Mouse (Mus musculus) adrenal gland, adult 8-10 months (tissue): ENCODE results near the gene Hnrnpa1. TPM values are rescaled to one million over a fixed set of nuclear protein-coding genes. Genes with fewer than 3 reads are reported as not detected.
"Not testable (repeated sequence)": the region's sequence is repeated elsewhere in the genome, so short reads cannot be mapped to it uniquely, and the experiment has no call there.

Source experiments
- DNase-seq: peaks from one replicate; pipeline ENCODE4 v3.0.0; 2022
- total RNA-seq, 4 experiments: library from RNA; stranded (reverse); gene quantifications; 2 replicates each; pipeline ENCODE4 v1.2.4; 2022

Gene Hnrnpa1
- total RNA-seq, 4 experiments from 2014 or later, result 151 to 278 (median 211) TPM

DNA sequence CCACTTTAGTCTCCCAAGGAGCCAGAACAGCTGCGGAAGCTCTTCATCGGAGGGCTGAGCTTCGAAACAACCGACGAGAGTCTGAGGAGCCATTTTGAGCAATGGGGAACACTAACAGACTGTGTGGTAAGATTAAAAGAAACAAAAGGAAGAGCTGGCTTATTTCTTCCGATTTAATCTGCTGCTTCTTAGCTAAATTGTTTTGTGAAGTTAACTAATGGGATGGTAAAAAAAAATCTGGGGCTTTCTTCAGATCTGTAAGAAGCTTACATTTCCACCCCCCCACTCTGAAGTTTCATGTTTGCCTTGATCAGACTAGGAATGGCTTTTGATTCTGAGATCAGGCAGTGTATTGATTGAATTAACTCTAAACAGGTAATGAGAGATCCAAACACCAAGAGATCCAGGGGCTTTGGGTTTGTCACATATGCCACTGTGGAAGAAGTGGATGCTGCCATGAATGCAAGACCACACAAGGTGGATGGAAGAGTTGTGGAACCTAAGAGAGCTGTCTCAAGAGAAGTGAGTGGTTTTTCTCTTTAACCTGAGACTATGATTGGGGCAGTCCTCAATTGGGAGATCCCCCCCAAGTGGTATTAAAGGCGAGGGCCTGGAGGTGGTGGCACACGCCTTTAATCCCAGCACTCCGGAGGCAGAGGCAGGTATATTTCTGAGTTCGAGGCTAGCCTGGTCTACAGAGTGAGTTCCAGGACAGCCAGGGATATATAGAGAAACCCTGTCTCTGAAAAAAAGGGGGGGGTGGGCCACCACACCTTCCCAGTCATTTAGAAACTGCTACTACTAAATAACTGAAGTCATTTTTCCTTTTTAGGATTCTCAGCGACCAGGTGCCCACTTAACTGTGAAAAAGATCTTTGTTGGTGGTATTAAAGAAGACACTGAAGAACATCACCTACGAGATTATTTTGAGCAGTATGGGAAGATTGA is 1.1 kb downstream of the Hnrnpa1 start:
- not testable (repeated sequence) for DNase-seq

- DNase-seq, result no peak
These were observed 2.7 kb downstream of the Hnrnpa1 start for GRCm38 (mm10) chr15:103242885-103243284.

GRCm38 (mm10) chr15:103245616-103246015 is 5.4 kb downstream of the Hnrnpa1 start:
- no peak for DNase-seq

DNA sequence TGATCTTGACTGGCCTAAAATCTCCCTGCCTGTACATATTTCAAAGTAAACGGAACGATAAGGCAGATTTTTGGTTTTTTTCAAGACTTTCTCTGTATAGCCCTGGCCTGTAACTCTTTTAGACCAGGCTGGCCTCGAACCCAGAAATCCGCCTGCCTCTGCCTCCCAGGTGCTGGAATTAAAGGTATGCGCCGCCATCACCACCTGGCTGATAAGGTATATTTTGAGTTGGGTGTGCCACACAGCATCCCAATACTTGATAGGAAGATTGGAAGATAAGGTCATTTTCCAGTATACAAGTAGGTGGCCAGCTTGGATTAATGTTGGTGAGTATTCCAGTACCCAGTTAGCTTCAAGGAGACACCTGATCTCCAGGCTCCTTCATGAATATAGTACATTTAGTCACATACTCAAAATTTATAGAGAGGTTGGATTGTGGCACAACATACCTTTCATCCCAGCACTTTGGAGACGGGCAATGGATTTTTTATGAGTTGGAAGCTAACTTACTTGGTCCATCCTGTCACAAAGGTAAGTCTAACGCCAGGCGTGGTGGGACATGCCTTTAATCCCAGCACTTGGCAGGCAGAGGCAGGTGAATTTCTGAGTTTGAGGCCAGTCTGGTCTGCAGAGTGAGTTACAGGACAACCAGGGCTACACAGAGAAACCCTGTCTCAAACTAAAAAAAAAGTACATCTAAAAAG is 7.0 kb downstream of the Hnrnpa1 start:
- DNase-seq, result no peak

DNA sequence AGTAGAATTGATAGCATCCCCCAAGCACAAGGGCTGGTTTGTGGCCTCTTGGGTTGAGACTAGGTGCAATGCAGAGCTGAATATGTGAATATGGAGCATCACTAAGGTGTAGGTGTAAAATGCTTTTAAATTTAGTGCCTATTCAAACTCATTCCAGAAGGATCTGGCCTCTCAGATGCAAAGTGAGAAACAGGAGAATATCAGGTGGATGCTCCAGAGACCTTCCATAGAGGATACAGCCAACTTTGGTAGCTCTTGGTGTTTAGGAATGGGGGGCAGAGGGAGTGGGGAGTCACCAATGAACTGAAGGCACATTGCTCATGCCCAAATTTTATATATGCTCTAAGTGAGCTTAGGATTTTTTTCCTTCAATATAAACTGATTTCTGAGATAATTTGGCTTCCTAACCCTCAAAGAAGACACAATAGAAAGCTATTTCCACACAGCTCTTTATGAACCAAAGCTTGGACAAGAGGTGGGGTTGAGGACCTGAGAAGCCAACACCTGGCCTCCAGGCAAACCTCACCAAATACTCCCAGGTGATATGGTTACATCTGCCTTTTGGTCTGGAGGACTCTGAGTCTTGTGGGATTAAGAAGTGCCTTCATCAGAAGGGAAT is 7.7 kb downstream of the Hnrnpa1 start:
- no peak for DNase-seq

DNA sequence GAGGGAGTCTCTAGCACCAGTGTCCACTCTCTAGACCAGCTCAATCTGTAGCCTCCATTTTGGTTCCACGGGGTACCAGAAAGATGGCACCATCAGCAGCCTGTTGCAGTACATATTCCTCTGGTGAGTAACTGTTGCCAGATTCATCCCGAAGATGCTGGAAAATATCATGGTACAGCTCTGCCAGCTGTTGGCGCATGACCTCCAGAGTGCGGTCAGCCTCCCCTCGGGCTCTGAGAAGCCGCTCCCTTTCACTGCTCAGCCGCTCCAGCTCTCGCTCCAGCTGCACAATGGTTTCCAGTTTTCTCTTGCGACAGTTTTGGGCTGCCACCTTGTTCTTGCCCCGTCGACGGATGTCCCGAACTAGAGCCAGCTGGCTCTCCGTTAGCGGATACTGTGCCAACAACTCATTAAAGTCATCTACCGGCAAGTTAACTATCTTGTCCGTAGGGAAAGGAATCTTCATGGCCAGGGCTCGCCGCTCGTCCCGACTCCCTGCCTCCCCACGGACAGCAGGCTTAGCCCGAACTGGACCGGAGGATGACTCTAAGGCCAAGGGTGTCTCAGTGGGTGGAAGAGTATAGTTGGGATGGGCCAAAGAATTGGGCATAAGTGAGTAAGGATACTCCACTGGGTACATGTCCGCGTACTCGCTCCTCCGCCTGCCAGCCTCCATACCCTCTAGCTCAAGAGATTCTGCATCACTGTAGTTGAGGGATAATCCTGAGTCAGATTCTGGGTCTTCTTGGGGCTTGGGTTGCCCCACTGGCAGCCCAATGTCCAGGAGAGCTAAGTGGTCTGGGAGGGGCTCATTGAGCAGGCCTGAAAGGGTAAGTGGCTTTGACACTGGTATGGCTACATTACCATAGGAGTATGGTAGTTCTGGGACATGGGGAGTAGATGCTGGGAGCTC is 8.4 kb downstream of the Hnrnpa1 start:
- DNase-seq, result no peak

GRCm38 (mm10) chr15:103249511-103249910 is 9.3 kb downstream of the Hnrnpa1 start:
- DNase-seq, result not testable (repeated sequence)

- peak; percentile 51 for DNase-seq
These were observed 10.0 kb downstream of the Hnrnpa1 start for GRCm38 (mm10) chr15:103250195-103250740.

DNA sequence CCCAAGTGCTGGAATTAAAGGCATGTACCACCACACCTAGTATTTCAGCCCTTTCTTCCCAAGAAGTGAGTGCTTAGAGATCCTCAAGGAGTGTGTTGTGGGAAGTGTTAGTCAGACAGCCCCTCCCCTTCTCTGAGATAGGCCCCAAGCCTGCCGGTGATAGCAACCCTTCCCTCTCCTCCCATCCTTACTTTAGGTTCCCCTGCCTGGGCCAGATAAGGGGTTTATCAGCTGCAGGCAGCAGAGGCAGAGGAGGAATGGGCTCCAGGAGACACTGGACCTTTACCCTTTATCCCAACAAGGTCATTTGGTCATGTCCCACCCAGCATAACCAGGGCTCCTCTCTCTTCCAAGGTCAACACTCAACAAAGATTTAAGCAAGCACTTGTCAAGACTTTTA is 11.4 kb downstream of the Hnrnpa1 start:
- no peak for DNase-seq

DNA sequence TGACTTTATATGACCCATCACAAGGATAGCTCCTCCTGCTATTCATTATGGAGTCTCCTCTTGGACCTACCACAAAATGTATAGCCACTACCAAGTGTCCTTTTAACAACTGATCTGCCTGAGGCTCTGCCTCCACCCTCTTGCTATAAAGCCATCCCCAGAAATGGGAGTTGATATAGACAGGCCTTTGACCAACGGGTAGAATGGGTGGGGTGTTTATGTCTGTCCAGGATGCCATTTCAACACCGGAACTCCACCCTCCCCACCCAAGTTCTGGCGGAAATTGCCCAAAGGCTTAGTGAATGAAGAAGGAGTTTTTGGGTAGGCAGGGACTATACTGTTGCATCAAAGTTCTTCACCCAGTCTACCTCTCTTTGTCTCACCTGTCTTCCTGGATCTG is 12.4 kb downstream of the Hnrnpa1 start:
- no peak for DNase-seq

DNA sequence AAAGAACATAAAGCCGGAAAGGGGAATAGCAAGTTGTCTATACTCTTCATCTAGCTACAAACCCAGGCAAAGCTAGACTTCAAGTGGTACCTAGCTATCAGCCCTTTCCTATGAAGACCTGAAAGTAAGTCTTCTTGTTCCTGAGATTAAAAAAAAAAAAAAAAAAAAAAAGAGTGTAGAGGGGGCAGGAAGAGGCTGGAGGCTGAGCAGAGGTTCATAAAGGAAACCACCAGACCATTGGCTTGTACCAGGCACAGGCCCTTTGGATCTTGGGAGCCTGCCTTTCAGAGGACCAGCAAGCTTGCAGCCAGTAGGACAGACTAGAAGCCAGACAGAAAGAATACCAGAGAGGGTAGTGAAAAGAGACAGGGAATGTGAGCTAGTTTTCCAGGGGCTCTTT is 13.1 kb downstream of the Hnrnpa1 start:
- DNase-seq, result no peak

- DNase-seq, result no peak
These were observed 14.9 kb downstream of the Hnrnpa1 start for GRCm38 (mm10) chr15:103255169-103255568.

DNA sequence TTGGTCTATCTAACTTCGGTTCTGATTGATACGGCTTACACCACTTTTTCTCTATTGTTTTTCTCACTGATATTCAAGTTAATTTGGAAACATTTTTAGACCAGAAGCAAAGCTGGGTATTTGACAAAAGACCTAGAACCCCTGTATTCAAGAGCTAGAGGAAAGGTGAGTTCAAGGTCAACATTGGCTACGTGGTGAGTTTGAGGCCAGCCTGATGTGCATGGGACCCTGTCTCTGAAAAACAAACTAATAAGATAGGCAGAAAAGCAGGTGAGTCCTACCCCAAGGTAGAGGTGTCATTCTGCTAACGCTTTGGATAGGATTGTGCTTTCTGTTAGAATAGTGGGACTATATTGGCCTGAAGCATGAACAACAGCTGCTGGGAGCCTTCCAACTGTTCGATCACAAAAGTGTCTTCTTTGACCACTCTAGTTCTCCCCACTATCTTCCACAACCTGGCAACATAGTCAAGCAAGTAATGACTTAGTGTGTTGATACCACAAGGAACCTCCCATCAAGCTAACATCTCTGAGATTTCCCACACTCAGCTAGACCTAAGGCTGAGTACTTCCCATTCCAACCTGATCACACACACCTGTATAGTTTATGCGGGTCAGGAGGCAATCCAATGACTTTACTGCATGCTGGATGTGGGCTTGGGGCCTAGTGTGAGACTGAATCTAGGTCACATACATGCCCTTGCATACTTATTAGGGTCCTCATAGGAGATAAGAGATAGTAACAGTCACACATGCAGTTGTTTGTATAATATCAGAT is 16.2 kb downstream of the Hnrnpa1 start:
- DNase-seq, result no peak

DNA sequence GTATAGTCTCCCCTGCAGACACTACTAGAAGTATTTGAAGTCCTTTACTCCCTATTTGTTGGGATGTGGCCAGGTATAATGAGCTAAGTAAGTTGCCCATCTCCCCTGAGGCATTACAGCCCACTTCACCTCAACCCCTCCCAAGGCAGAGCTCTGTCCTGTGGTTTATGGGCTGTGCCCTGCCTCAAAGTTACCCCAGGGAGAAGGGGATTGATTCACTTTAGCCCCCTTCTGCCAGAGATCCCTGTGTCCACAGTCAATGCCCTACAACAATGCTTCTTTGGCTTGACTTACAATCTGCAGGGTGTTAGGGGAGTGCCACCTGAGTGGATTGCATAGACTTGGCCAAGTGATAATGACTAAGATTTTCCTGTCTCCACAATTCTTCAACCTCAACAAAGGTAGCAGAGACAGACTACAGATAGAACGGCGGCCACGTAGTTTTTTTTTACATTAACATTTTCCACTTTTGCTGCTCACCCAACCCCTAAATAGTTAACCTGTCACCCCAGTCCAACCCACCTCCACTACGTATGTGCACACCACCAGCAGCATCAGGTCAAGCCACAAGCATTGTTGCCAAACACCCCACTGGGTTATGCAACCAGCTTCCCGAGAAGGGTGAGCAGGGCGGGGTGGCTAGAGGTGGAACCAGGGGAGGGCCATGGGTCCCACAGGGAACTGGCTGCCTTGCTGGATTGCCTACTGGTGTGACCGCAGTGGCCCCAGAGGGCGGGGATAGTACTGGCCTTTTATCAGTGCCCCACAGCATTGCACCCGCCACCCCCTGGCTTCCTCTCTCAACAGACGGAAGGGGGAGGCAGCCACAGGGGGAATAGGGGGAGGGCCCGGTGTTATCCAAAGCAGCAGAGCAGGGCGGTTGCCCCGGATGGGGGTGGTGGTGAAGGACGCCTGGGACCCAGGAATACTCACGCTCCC is 17.8 kb downstream of the Hnrnpa1 start, which contains the start of gene Nfe2:
Nfe2 (minus strand) TSS at position 614 of the 939 bp plus-strand sequence.
- DNase-seq, result peak; percentile 82

DNA sequence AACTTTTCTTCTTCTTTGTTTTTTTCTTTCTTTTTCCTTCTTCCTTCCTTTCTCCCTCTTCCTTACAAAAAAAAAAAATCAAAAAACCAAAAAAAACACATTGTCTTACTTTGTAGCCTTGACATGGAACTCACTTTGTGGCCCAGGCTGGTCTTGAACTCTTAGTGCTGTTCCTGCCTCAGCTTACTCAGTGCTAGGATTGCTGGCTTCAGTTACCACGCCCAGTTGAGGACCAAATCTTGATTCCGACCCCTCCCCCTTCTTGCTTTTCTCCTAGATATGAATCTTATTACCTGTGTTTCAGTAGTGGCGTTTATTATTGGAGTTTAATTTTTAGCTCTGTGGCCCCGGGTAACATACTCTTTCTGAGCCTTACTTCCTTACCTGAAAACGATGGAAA is 18.9 kb downstream of the Hnrnpa1 start:
- DNase-seq, result no peak

DNA sequence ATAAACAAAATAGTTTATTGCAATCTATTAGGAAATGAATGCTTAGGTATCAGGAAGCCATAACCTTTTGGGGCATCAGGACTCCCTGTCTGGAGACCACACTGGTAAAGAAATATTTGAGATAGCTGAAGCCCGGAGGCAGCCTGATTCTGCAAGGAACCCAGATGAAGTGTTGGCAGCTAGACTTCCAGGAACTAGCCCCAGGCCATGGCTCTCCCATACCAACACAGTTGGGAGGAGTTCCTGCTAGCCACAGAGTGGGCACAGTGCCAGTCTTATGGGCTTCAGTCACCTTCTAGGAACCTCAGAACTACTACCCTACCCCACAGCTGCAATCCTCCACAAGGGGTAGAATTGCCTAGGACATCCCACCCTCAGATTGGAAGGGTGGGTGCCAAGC is 19.8 kb downstream of the Hnrnpa1 start:
- DNase-seq, result no peak

- DNase-seq, result no peak
These were observed 24.6 kb downstream of the Hnrnpa1 start for GRCm38 (mm10) chr15:103264794-103265193.

DNA sequence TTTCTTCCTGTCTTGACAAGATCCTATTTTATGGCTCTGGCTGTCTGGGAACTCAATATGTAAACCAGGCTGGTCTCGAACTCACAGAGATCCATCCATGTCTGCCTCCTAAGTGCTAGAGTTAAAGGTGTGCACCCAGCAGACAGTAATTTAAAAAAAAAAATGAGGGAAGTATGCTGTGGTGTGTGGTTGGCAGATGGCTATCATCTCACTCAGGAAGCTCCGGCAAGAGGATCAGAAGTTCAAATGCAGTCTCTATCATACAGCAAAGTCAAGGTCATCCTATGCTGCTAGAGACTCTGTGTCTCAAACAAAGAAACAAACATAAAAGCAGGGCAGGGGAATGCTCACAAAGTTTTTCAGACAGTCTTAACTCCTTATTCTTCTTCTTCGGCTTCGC is 28.7 kb downstream of the Hnrnpa1 start:
- no peak for DNase-seq

- peak; percentile 98 for DNase-seq
These were observed 32.4 kb downstream of the Hnrnpa1 start, which contains the start of gene Copz1 for GRCm38 (mm10) chr15:103272419-103273279. Gene Copz1, plus strand, starts transcription at chr15:103272714.
